Mouse (Mus musculus) embryonic stem cell, embryonic (primary cell): ENCODE results near the gene Rrp36.

Experiments
- CTCF ChIA-PET, 4 experiments: fragments of 300-600 bp in 2 of 4; fragments of 350-600 bp in 2 of 4; sonication (Branson Sonifier 250); formaldehyde crosslinking; loops; one replicate each; lab custom pipeline; 2022; ENCODE audit warnings: inconsistent platforms in 2 of 4; lab: Charles Lee
- POLR2A ChIA-PET, 4 experiments: fragments of 300-600 bp in 2 of 4; fragments of 350-600 bp in 2 of 4; sonication (Branson Sonifier 250); formaldehyde crosslinking; loops; one replicate each; lab custom pipeline; 2022; ENCODE audit warnings: antibody characterized with exemption in 4 of 4, inconsistent platforms in 1 of 4; lab: Charles Lee

Rrp36 gene

GRCm38 (mm10) chr17:46645561-46646321, 28.4 kb downstream of the Rrp36 start, which contains the start of the genes Klc4 and Mrpl2:
TSS of gene Klc4 (minus strand) at chr17:46646022.
TSS of gene Mrpl2 (plus strand) at chr17:46646229.
- CTCF ChIA-PET: interaction anchor here in 2 of 4 experiments (0.6 to 1.4 kb wide), 7 partner anchors 9 to 93 kb away, joined by 3 to 6 read pairs (median 4); partner anchors contain the start of genes Klhdc3 (in 1 of the 2), Ppp2r5d (in 1 of the 2) and Ptk7 (in 1 of the 2)
- POLR2A ChIA-PET: interaction anchor here in 3 of 4 experiments (0.6 to 3.2 kb wide), 23 partner anchors 9 to 258 kb away, joined by 3 to 21 read pairs (median 4); partner anchors contain the start of genes Ppp2r5d (in 2 of the 3), Ptk7 (in 2 of the 3), 2310039H08Rik (in 1 of the 3) and Cul9 (in 1 of the 3)

GRCm38 (mm10) chr17:46644916-46645475, 29.2 kb downstream of the Rrp36 start:
- CTCF ChIA-PET: interaction anchor here in 3 of 4 experiments (0.6 to 2.2 kb wide), 9 partner anchors 8 to 119 kb away, joined by 3 to 14 read pairs (median 4); partner anchors contain the start of genes Klhdc3 (in 1 of the 3), Ppp2r5d (in 1 of the 3) and Ptk7 (in 1 of the 3)
- POLR2A ChIA-PET: interaction anchor here in 3 of 4 experiments (0.6 to 3.2 kb wide), 29 partner anchors 8 to 1060 kb away, joined by 3 to 21 read pairs (median 4); partner anchors contain the start of genes Klhdc3 (in 2 of the 3), Ppp2r5d (in 2 of the 3), Ptk7 (in 2 of the 3) and 2310039H08Rik (in 1 of the 3)

DNA sequence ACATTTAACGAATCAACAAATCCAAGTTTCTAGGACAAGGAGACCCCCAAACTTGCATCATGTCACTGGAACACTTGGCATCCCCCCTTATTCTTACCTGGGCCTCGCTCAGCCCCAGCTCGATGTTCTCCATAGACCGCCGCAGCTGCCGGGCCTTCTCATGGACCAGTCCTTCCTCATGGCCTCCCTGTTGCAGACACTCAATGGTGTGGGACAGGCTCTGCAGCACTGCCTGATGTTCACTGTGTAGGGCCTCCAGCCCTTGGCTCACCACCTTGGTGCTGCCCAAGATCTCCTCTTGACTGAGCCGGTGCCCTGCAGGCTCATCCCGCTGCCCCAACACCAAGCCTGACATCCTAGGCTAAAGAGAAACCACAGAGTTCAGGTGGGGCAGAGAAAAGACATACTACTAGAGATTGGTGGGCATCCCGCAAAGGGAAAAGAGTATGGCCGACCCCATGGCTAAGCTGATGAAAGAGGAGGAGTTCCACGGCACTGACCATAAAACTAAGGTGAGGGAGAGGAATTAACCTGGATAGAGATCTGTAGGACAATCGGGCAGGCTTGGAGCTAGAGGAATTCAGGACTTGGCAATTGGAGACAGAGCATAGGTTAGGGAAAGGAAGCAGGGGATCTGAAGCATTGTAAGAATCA, 29.9 kb downstream of the Rrp36 start:
- POLR2A ChIA-PET: interaction anchor here in 3 of 4 experiments (0.7 to 3.2 kb wide), 20 partner anchors 8 to 1060 kb away, joined by 3 to 21 read pairs (median 4); partner anchors contain the start of genes Ppp2r5d (in 2 of the 3), Ptk7 (in 2 of the 3), Klhdc3 (in 1 of the 3) and Rrp36 (in 1 of the 3)
- CTCF ChIA-PET: interaction anchor here (0.6 to 2.2 kb wide), 9 partner anchors 8 to 119 kb away, joined by 3 to 14 read pairs (median 3); no protein-coding TSS in a partner anchor

- POLR2A ChIA-PET: interaction anchor here (0.6 to 1.6 kb wide), 9 partner anchors 8 to 860 kb away, joined by 3 to 5 read pairs (median 4); partner anchors contain the start of genes Cul7 (in 1 of the 4), Ppp2r5d (in 1 of the 4) and Taf8 (in 1 of the 4)
- CTCF ChIA-PET: interaction anchor here in 1 of 4 experiments (0.9 kb wide), 2 partner anchors 31 to 41 kb away, joined by 3 read pairs; no protein-coding TSS in a partner anchor
These were observed 32.1 kb downstream of the Rrp36 start for GRCm38 (mm10) chr17:46642060-46642459.

DNA sequence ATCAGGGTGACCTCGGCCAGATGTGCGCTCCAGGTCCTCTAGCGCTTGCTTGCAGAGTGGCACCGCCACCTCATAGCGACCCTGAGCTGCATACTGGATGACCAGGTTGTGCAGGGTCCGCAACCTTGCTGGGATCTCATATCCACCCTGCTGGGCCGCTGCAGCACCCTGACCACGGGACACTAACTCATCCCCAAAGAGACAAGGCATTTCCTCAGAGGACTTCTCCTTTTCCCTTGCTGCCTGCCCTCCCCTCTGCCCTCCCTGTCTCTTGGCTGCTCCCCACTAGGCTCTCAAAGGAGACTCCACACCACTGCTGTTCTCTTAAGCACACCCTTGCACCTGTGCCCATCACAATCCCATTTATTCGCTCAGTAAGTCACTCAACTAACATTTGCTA, 34.2 kb downstream of the Rrp36 start:
- CTCF ChIA-PET: interaction anchor here in 1 of 4 experiments (0.7 kb wide), 1 partner anchor 26 kb away, joined by 3 read pairs; no protein-coding TSS in a partner anchor
- POLR2A ChIA-PET: interaction anchor here in 2 of 4 experiments (0.6 to 1.2 kb wide), 2 partner anchors 9 to 39 kb away, joined by 3 read pairs; partner anchors contain the start of gene Mea1 (in 1 of the 2)

- CTCF ChIA-PET: interaction anchor here (0.6 to 1.8 kb wide), 42 partner anchors 8 to 691 kb away, joined by 3 to 9 read pairs (median 4); partner anchors contain the start of genes Ptk7 (in 2 of the 4), Klc4 (in 1 of the 4), Klhdc3 (in 1 of the 4) and Mrpl2 (in 1 of the 4)
- POLR2A ChIA-PET: interaction anchor here (0.6 to 2.8 kb wide), 23 partner anchors 8 to 1321 kb away, joined by 3 to 17 read pairs (median 4); partner anchors contain the start of genes Klc4 (in 2 of the 4), Mrpl2 (in 2 of the 4), Dnph1 (in 1 of the 4) and Ppp2r5d (in 1 of the 4)
These were observed 37.2 kb downstream of the Rrp36 start for GRCm38 (mm10) chr17:46636831-46637523.

DNA sequence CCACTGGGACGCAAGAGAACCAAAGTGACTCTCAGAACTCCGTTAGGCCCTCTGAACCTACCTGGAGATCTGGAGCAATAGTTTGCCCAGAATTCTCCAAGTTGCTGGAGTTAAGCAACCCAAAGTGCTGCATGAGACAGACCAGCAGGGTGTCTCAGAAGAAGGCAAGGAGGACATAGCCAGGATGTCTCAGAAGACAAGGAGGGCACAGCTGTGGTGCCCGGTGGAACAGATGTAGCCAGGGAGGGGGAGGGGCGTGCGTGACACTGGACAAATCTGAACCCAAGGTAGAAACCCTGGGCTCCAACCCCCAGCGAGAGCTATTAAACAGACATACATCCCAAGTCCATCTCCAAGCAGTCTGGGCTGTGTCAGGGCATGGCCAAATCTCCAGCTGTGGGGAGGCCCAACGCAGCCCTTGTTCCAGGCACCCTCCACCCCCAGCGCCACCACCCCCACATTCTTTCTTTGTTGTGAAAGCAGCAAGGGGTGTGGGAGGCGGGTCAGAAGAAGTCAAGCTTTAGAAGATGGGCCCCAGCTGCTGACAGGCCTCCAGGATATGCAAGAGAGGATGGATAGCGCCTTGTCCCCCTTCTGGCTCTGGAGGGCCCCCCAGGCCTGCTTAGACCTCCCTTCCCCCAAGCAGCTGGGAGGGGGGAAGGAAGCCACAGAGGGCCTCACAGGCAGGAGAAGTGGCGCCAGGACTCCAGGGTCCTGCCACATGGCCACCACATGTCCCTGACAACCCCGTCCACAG, 44.3 kb downstream of the Rrp36 start:
- ChIA-PET CTCF (interaction anchor here in 3 of 4 experiments (0.5 to 1.6 kb wide), 21 partner anchors 7 to 1101 kb away, joined by 3 to 10 read pairs (median 4); partner anchors contain the start of genes Cul9 (in 1 of the 3), Gnmt (in 1 of the 3), Klc4 (in 1 of the 3) and Mrpl2 (in 1 of the 3)), POLR2A (interaction anchor here in 3 of 4 experiments (0.6 to 4.1 kb wide), 47 partner anchors 8 to 862 kb away, joined by 3 to 35 read pairs (median 4); partner anchors contain the start of genes Klc4 (in 2 of the 3), Mrpl2 (in 2 of the 3), Ppp2r5d (in 2 of the 3) and Abcc10 (in 1 of the 3))

DNA sequence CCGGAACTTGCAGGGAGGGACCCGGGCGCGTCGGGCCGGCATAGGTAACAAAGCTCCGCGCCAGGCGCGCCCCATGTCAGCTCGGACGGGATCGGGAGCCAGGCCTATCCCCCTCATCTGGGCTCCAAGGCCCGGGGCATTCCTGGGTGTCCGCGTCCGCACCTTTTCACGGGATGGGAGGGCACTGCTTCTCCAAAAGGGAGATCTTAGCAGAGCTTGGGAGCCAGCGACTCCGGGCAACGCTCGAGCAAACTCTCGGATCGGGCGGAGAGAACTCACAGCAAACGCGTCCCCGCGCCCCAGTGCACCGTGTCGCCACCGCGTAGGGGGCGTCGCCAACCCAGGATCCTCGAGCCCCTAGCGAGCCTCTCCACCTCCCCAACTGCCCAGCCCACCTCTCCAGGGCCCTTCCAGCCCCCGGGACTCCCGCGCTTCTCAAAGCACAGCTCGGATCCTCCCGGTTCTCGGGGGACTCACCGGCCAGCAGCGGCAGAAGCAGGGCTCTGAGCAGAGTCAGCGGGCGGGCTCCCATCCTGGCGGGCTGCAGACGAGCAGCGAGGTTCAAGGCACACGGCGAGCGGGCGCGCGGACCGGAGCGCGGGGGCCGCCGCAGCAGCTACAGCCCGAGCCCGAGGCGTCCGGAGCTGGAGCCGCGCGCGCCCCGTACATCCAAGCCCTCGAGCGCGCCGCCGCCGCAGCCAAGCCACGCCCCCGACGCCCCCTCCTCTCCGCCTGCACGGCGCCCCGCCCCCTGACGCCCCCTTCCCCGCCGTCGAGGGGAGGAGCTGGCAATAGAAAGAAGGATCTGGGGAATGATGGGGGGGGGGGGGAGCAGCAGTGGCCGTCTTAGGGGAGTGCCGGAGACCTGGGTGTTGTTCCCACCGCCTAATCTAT, 45.1 kb downstream of the Rrp36 start, which contains the start of gene Ptk7:
Ptk7 (minus strand) TSS at position 714 of the 894 bp plus-strand sequence.
- CTCF ChIA-PET: interaction anchor here (0.5 to 1.6 kb wide), 29 partner anchors 8 to 1102 kb away, joined by 3 to 10 read pairs (median 4); partner anchors contain the start of genes Cul9 (in 1 of the 4), Gnmt (in 1 of the 4), Klc4 (in 1 of the 4) and Mrpl2 (in 1 of the 4)
- POLR2A ChIA-PET: interaction anchor here in 3 of 4 experiments (0.6 to 4.1 kb wide), 49 partner anchors 10 to 789 kb away, joined by 3 to 35 read pairs (median 4); partner anchors contain the start of genes Klc4 (in 2 of the 3), Mrpl2 (in 2 of the 3), Ppp2r5d (in 2 of the 3) and Abcc10 (in 1 of the 3)

- ChIA-PET CTCF (interaction anchor here in 3 of 4 experiments (0.6 to 1.4 kb wide), 5 partner anchors 9 to 35 kb away, joined by 3 to 5 read pairs (median 3); partner anchors contain the start of genes Klc4 (in 1 of the 3) and Mrpl2 (in 1 of the 3)), POLR2A (interaction anchor here in 3 of 4 experiments (0.8 to 4.1 kb wide), 24 partner anchors 9 to 262 kb away, joined by 3 to 35 read pairs (median 6); partner anchors contain the start of genes Klc4 (in 2 of the 3), Mrpl2 (in 2 of the 3), Cnpy3 (in 1 of the 3) and Tbcc (in 1 of the 3))
These were observed 45.7 kb downstream of the Rrp36 start for GRCm38 (mm10) chr17:46628471-46628790.

- CTCF ChIA-PET: interaction anchor here in 2 of 4 experiments (0.6 to 1.3 kb wide), 2 partner anchors 10 to 181 kb away, joined by 4 to 5 read pairs; no protein-coding TSS in a partner anchor
- POLR2A ChIA-PET: interaction anchor here in 3 of 4 experiments (0.6 to 1.7 kb wide), 6 partner anchors 10 to 143 kb away, joined by 3 to 7 read pairs (median 4); no protein-coding TSS in a partner anchor
These were observed 46.7 kb downstream of the Rrp36 start for GRCm38 (mm10) chr17:46627409-46627808.

DNA sequence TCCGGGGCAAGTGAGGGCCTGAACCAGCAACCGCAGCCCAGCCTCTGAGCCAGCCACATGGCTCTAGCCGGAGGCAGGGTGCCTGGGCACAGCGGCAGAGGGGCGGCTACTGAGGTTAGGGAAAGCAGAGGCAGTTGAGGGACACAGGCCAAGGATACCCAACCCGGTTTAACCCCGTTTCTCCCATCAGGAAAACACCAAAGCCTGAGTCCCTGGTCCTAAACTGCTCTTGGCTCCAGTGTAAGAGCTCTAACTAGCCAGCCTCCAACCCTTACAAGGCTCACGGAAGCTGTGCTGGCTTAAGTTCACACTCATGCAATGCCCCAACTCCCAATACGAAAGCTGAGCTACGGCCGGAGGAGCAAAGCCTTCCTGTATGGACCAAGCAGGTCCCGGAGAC, 49.6 kb downstream of the Rrp36 start:
- CTCF ChIA-PET: interaction anchor here in 1 of 4 experiments (0.6 to 1.1 kb wide), 4 partner anchors 15 to 76 kb away, joined by 3 read pairs; partner anchors contain the start of gene Klhdc3
- POLR2A ChIA-PET: interaction anchor here in 3 of 4 experiments (0.8 to 2.1 kb wide), 11 partner anchors 9 to 210 kb away, joined by 3 to 8 read pairs (median 4); partner anchors contain the start of gene Ppp2r5d (in 2 of the 3)

DNA sequence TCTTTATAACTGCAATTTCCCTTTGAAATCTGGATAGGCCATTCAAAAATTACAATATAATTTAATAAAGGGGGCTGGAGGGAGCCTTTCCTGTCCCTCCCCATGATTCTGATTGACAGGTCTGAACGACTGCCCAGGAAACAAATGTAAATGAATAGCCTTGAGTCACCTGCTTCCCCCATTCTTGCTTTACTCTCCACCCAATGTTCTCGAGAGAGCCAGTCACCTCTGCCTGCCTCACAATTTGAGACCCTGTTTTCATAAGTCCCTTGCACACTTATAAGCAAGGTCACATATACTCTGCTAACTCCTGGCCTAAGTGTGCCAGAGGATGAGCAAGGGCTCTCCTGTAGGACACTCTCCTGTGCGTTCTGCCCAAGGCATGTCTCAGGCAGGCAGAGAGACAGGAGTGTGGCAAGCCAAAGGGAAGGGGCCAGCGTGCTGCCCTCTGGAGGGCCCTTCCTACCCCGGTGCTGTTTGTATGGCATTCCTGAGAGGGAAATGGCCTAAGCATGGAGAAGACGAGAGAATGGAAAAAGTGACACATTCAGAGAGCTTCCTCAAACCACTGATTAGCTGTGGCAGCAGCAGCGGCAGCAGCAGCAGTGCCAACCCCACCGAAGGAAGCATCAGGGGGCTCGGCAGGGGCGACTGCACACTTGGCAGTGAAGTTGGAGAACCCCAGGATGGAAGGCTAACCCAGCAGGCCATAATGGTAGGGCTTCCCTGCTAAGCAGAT, 50.2 kb downstream of the Rrp36 start:
- CTCF ChIA-PET: interaction anchor here in 2 of 4 experiments (0.9 to 1.4 kb wide), 4 partner anchors 13 to 56 kb away, joined by 3 read pairs; partner anchors contain the start of gene Klhdc3 (in 1 of the 2)
- POLR2A ChIA-PET: interaction anchor here in 3 of 4 experiments (0.7 to 2.5 kb wide), 17 partner anchors 9 to 222 kb away, joined by 3 to 12 read pairs (median 4); partner anchors contain the start of genes Ppp2r5d (in 2 of the 3) and Cul7 (in 1 of the 3)

DNA sequence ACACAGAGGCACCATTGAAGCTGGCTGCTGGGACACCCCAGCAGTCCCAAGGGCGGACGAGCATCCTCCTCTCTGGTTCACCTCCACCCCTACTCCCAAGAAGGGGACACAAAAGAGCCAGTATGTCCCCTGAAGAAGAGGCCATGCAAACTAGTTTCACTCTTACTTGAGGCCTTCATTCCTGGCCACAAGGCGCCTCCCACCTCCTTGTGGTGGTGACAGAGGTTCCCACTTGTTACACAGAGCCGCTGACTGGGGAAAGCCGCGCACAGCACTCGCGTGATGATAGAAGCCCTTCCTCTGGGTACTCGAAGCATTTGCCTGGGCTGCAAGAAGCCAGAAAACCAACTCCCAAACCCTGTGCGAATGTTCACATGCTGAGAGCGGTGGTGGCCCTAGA, 51.9 kb downstream of the Rrp36 start:
- ChIA-PET CTCF (interaction anchor here in 1 of 4 experiments (0.6 kb wide), 2 partner anchors 356 to 478 kb away, joined by 3 to 4 read pairs; no protein-coding TSS in a partner anchor), POLR2A (interaction anchor here in 3 of 4 experiments (0.9 to 2.5 kb wide), 7 partner anchors 8 to 42 kb away, joined by 3 to 12 read pairs (median 3); partner anchors contain the start of gene Cul7 (in 1 of the 3))
